Mouse (Mus musculus) gastrocnemius, postnatal 4 days (tissue): ENCODE results near the gene Gm39566. TPM values are rescaled to one million over a fixed set of nuclear protein-coding genes. Genes with fewer than 3 reads are reported as not detected.

Source experiments
- DNase-seq, 2 experiments: peaks; one replicate each; pipeline ENCODE4 v3.0.0; 2021 to 2022; ENCODE audit warnings: low spot score in 2 of 2, mixed read lengths in 2 of 2
- total RNA-seq, 2 experiments: library from RNA; stranded (reverse); gene quantifications; 2 replicates each; pipeline ENCODE4 v1.2.3; 2021

Gene Gm39566
- total RNA-seq, 2 experiments from 2014 or later: not detected

- DNase-seq: no peak
These were observed 20.3 kb upstream of the Gm39566 start for GRCm38 (mm10) chr11:69835326-69835965.

- DNase-seq: peak in 1 of 2 experiments; percentile 37
These were observed 19.0 kb upstream of the Gm39566 start for GRCm38 (mm10) chr11:69834001-69834549.

- DNase-seq: no peak
These were observed 18.5 kb upstream of the Gm39566 start for GRCm38 (mm10) chr11:69833554-69833953.

GRCm38 (mm10) chr11:69828832-69829231 is 13.7 kb upstream of the Gm39566 start:
- DNase-seq: no peak

- DNase-seq: no peak
These were observed 8.4 kb upstream of the Gm39566 start for GRCm38 (mm10) chr11:69823456-69823855.

GRCm38 (mm10) chr11:69822080-69822479 is 7.0 kb upstream of the Gm39566 start, which contains the start of gene Spem1:
Spem1 (minus strand) TSS chr11:69822180.
- no peak for DNase-seq

- DNase-seq: no peak
These were observed 3.8 kb upstream of the Gm39566 start for GRCm38 (mm10) chr11:69818871-69819270.

- DNase-seq: no peak
These were observed 3.3 kb upstream of the Gm39566 start, which contains the start of gene Spem2 for GRCm38 (mm10) chr11:69818365-69818764. Spem2 (minus strand) TSS chr11:69818465.

GRCm38 (mm10) chr11:69816520-69816919 is 1.4 kb upstream of the Gm39566 start:
- DNase-seq: no peak

- DNase-seq: no peak
These were observed 4.8 kb downstream of the Gm39566 start for GRCm38 (mm10) chr11:69810280-69810679.

GRCm38 (mm10) chr11:69807641-69808040 is 7.5 kb downstream of the Gm39566 start:
- no peak for DNase-seq

GRCm38 (mm10) chr11:69806378-69806777 is 8.7 kb downstream of the Gm39566 start:
- DNase-seq: no peak

GRCm38 (mm10) chr11:69804972-69805909 is 9.9 kb downstream of the Gm39566 start, which contains the start of gene Tmem102:
Tmem102 (minus strand) TSS chr11:69805624.
- no peak for DNase-seq

- no peak for DNase-seq
These were observed 10.5 kb downstream of the Gm39566 start for GRCm38 (mm10) chr11:69804652-69804940.

- peak; percentile 55 to 71 for DNase-seq
These were observed 11.1 kb downstream of the Gm39566 start for GRCm38 (mm10) chr11:69803786-69804651.

- no peak for DNase-seq
These were observed 11.8 kb downstream of the Gm39566 start for GRCm38 (mm10) chr11:69803328-69803727.

- DNase-seq: peak; percentile 79 to 85
These were observed 12.4 kb downstream of the Gm39566 start for GRCm38 (mm10) chr11:69802648-69803105.

- DNase-seq: no peak
These were observed 13.6 kb downstream of the Gm39566 start, which contains the start of gene Fgf11 for GRCm38 (mm10) chr11:69801379-69801977. Fgf11 (minus strand) TSS chr11:69801857.

GRCm38 (mm10) chr11:69800392-69801197 is 14.5 kb downstream of the Gm39566 start:
- peak; percentile 60 to 72 for DNase-seq

- DNase-seq: peak in 1 of 2 experiments; percentile 60
These were observed 15.0 kb downstream of the Gm39566 start for GRCm38 (mm10) chr11:69800138-69800391.
